Mouse (Mus musculus): ENCODE data around the gene Olfr656.
A peak's percentile ranks its signal among the peaks of the same experiment; 100 is the strongest.

The Olfr656 gene

GRCm38 (mm10) chr7:104613655-104614054 lies at the start of gene Olfr656:
TSS of gene Olfr656 (plus strand) at chr7:104613955.
- DNase-seq (ENCODE audit: low read depth), result no peak

- no peak for DNase-seq (ENCODE audit: low read depth)
Measured at GRCm38 (mm10) chr7:104577014-104577413, 36.7 kb upstream of the Olfr656 start, which contains the start of gene Olfr653. TSS of gene Olfr653 (plus strand) at chr7:104577314.

- no peak for DNase-seq (ENCODE audit: low read depth)
Measured at GRCm38 (mm10) chr7:104580846-104581245, 32.9 kb upstream of the Olfr656 start.

GRCm38 (mm10) chr7:104581429-104581828 lies 32.3 kb upstream of the Olfr656 start:
- DNase-seq (ENCODE audit: low read depth), result no peak

- no peak for DNase-seq (ENCODE audit: low read depth)
Measured at GRCm38 (mm10) chr7:104586725-104587124, 27.0 kb upstream of the Olfr656 start, which contains the start of gene Olfr654. TSS of gene Olfr654 (plus strand) at chr7:104587025.

- DNase-seq (ENCODE audit: low read depth), result no peak
Measured at GRCm38 (mm10) chr7:104588274-104588673, 25.5 kb upstream of the Olfr656 start.

GRCm38 (mm10) chr7:104601679-104602078 lies 12.1 kb upstream of the Olfr656 start, which contains the start of gene Olfr655:
TSS of gene Olfr655 (minus strand) at chr7:104601779.
- no peak for DNase-seq (ENCODE audit: low read depth)

- DNase-seq (ENCODE audit: low read depth), result peak; percentile 70
Measured at GRCm38 (mm10) chr7:104603173-104603572, 10.6 kb upstream of the Olfr656 start.

- DNase-seq (ENCODE audit: low read depth), result peak; percentile 8
Measured at GRCm38 (mm10) chr7:104604727-104605126, 9.0 kb upstream of the Olfr656 start.

GRCm38 (mm10) chr7:104624494-104624893 lies 10.7 kb downstream of the Olfr656 start, which contains the start of gene Olfr657:
TSS of gene Olfr657 (plus strand) at chr7:104624794.
- DNase-seq (ENCODE audit: low read depth), result no peak

GRCm38 (mm10) chr7:104646841-104647482 lies 33.2 kb downstream of the Olfr656 start, which contains the start of gene Olfr658:
TSS of gene Olfr658 (minus strand) at chr7:104647305.
- no peak for DNase-seq (ENCODE audit: low read depth)

- DNase-seq (ENCODE audit: low read depth), result no peak
Measured at GRCm38 (mm10) chr7:104666453-104666852, 52.7 kb downstream of the Olfr656 start, which contains the start of gene Olfr659. TSS of gene Olfr659 (plus strand) at chr7:104666753.

All from 416B (cell line).